Mouse (Mus musculus) T-helper 17 cell (primary cell): ENCODE data around the gene Fbxo31.

ENCODE experiments used
- in situ Hi-C, 2 experiments: fragments of 300-600 bp; cut with MboI, MseI; formaldehyde crosslinking; loops; 1 replicate in 1 of 2; 2 replicates in 1 of 2; pipeline ENCODE4 v1.15.1; 2025; ENCODE audit warnings: high pct_unique_total_duplicates in 2 of 2

Fbxo31 gene

GRCm38 (mm10) chr8:121578676-121579451 lies at the start of gene Fbxo31:
Gene Fbxo31, minus strand, starts transcription at chr8:121578806.
- in situ Hi-C loops: loop anchor here (5.0 to 25.0 kb wide), 9 partner anchors 333 to 1983 kb away; partner anchors contain the start of genes Cdt1 (in 1 of the 2), Cox4i1 (in 1 of the 2), Cyba (in 1 of the 2) and Emc8 (in 1 of the 2)

DNA sequence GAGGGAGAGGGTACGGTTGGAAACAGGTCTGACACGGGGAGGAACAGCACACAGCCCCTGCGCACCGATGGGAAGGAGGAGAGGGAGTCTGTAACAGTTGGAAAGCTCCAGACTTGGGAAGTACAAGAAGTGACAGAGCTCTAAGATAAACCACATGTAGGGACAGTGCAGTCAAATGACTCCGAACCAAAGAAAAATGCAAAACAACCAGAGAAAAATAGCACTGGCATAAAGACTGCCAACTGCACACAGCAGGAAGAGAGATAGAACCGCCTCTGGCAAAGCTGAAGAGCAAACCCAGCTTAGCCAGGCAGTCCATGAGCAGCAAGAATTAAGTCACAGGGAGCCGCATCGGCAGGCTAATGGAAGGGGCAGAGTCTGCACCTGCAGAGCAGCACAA lies 44.4 kb upstream of the Fbxo31 start:
- in situ Hi-C loops: no loop called here

DNA sequence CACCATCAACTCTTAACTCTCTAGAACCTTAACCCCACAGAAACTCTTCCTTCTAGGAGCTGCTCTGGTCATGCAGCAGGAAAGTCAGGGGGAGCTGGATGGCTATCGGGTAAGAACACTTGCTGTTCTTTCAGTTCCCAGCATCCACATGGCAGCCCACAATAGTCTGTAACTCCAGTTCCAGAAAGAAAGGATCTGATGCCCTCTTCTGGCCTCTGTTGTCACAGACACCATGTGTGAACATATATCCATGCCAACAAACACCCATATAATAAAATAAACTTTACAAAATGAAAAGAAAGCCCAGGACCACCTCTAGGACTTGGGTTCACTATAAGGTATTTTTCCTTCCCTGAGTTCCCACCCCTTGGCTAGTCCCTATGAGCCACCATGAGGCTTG lies 43.3 kb upstream of the Fbxo31 start:
- in situ Hi-C loops: no loop called here

DNA sequence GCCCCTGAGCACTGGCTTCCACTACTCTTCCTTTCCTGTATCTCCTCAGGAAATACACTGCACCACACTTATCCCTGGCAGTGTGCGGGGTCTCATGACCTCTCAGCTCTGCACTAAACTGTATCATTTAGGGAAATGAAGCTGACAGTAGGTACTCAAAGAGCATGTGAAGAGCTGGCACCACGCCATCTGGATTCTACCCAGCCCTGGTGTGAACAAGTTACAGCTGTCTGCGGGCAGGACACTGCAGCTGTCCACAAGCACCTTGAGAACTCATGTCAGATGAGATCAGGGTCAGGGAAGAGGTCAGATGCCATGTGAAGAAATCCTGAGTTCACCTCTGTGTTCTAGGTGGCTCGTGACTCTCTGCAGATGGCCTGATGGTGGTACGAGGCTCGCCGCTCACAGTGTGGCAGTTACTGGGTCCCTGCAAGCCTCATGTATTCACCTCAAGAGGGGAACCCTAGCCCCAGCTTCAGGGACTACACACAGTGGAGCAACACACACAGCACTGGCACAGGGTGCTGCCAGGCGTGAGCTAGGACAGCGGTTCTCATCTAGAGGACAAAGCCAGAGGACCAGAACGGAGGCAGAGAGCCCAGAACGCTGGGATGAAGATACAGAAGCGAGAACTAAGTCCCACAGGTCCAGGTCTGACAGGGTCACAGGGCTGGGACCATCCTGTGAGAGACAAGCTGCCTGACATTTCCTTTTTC lies 42.4 kb upstream of the Fbxo31 start:
- in situ Hi-C loops: no loop called here

- in situ Hi-C loops: no loop called here
Observed at GRCm38 (mm10) chr8:121619401-121619995, 40.9 kb upstream of the Fbxo31 start.

DNA sequence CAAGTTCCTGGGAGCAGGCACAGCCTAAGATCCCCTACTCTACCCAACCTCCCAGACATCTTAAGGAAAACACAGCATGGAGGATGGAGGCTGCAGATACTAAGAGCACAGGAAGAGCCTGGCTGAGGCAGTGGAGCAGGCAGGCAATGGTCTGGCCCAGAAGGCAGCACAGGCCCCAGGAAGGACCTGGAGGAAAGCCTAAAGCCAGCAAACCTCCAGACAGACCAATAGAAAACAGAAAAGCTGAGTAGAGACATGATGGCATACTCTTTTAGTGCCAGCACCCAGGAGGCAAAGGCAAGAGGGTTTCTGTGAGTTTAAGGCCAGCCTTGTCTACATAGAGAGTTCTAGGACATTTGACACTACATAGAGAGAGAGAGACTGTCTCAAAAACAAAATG lies 34.8 kb upstream of the Fbxo31 start:
- in situ Hi-C loops: no loop called here

GRCm38 (mm10) chr8:121609916-121610315 lies 31.3 kb upstream of the Fbxo31 start:
- in situ Hi-C loops: loop anchor here in 1 of 2 experiments (5.0 kb wide), 1 partner anchor 68 kb away; the partner anchor contains the start of gene 1700018B08Rik

- in situ Hi-C loops: loop anchor here in 1 of 2 experiments (5.0 kb wide), 1 partner anchor 67 kb away; the partner anchor contains the start of gene 1700018B08Rik
Observed at GRCm38 (mm10) chr8:121609251-121609650, 30.6 kb upstream of the Fbxo31 start.

DNA sequence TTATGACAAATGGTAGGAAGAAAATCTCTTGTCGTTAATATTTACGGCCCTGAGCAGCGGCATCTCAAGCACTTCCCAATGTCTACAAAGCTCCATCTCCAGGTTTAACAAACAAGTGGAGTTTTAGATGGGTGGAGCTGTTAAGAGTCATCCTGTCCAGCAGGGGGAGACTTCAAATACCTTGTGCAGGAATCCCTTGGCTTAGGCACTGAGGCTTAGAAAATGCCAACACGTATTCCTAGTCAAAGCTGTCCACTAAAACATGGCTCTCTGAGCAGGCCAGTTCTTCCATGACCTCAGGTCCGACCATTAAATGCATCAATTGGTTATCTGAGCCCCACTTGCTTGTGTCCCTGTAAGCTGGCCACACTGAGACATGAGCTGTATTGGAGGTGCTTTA lies 29.1 kb upstream of the Fbxo31 start:
- in situ Hi-C loops: loop anchor here in 1 of 2 experiments (5.0 kb wide), 1 partner anchor 65 kb away; the partner anchor contains the start of gene 1700018B08Rik

DNA sequence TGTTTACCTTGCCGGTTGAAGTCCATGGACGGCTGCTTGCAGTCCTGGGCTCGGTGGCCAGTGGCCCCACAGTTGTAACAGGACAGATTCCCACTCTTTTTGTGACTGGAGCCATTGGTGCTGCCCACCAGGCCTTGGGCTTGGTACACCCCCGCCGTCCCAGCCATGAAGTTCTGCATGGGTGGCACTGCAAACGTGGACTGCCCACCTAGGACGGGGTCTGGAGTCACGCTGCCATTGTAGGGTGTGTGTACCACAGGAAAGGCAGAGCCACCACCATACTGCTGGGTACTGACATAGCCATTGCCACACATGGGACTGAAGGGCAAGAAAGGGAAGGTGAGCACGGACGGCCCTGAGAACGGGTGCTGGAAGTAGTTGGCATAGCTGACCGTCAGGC lies 25.2 kb upstream of the Fbxo31 start:
- in situ Hi-C loops: no loop called here

- in situ Hi-C loops: no loop called here
Observed at GRCm38 (mm10) chr8:121602860-121603259, 24.3 kb upstream of the Fbxo31 start.

DNA sequence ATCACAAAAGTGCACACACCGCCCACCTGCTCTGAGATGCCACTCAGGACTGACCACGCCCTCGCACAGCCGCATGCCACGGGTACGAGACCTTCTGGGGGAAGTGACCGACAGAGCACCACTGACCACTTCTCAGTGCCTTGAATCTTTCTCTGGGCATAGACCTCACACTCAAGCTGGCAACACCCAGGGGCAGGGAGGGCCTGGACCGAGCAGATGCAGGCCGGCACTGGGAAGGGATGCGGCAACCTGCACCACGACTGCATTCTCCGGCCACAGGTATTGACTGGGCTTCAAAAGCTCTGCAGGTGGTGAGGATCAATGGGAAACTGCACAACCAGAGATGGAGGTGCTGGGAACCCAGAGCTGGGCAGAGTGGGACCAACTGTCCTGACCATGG lies 23.8 kb upstream of the Fbxo31 start:
- in situ Hi-C loops: no loop called here

- in situ Hi-C loops: loop anchor here (25.0 kb wide), 8 partner anchors 312 to 1962 kb away; partner anchors contain the start of genes Cdt1 (in 1 of the 2), Cox4i1 (in 1 of the 2), Cyba (in 1 of the 2) and Emc8 (in 1 of the 2)
Observed at GRCm38 (mm10) chr8:121599842-121600241, 21.2 kb upstream of the Fbxo31 start.

DNA sequence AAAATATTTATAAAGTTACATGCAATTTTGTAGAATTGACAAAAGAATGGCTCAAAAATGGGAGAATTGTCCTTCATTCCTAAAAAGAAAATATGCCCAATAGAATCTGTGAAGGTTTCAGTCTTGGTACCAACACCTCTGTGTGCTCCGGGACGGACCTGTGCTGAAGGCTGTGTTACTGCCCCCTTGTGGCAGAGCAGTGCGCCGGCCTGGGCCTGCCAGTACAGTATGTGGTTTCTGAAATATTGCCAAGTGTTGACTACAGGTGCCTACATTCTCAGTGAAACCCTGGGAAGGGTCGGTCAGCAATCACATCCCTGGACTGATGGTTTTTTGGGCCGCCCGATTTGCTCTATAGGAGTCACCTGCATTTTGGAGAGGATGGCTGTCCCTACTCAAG lies 20.3 kb upstream of the Fbxo31 start:
- in situ Hi-C loops: loop anchor here (25.0 kb wide), 8 partner anchors 313 to 1963 kb away; partner anchors contain the start of genes Cdt1 (in 1 of the 2), Cox4i1 (in 1 of the 2), Cyba (in 1 of the 2) and Emc8 (in 1 of the 2)

- in situ Hi-C loops: loop anchor here (25.0 kb wide), 8 partner anchors 314 to 1964 kb away; partner anchors contain the start of genes Cdt1 (in 1 of the 2), Cox4i1 (in 1 of the 2), Cyba (in 1 of the 2) and Emc8 (in 1 of the 2)
Observed at GRCm38 (mm10) chr8:121598190-121598589, 19.6 kb upstream of the Fbxo31 start.

GRCm38 (mm10) chr8:121597492-121597891 lies 18.9 kb upstream of the Fbxo31 start:
- in situ Hi-C loops: loop anchor here (25.0 kb wide), 8 partner anchors 315 to 1965 kb away; partner anchors contain the start of genes Cdt1 (in 1 of the 2), Cox4i1 (in 1 of the 2), Cyba (in 1 of the 2) and Emc8 (in 1 of the 2)

DNA sequence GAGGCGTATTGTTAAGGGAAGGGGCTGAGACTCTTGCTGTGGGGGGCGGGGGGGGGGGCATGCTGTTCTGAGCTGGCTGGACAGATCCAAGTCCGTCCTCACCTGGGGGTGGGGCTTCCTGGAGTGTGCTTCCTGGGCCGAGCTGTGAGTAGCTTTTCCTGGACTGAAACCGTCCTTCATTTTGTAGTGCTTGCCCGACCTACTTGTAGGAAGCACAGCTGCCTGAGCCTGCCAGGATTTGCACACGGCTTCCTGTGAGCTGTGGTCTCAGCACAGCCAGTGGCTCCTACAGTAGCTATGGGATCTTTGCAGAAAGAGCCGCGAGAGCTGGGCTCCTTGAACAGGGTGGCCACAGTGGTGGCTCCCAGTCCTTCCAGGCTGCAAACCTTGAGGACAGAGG lies 15.4 kb upstream of the Fbxo31 start:
- in situ Hi-C loops: loop anchor here (5.0 to 25.0 kb wide), 9 partner anchors 42 to 1968 kb away; partner anchors contain the start of genes Cdt1 (in 1 of the 2), Cox4i1 (in 1 of the 2), Cyba (in 1 of the 2) and Emc8 (in 1 of the 2)

GRCm38 (mm10) chr8:121593293-121593692 lies 14.7 kb upstream of the Fbxo31 start:
- in situ Hi-C loops: loop anchor here (5.0 to 25.0 kb wide), 9 partner anchors 41 to 1969 kb away; partner anchors contain the start of genes Cdt1 (in 1 of the 2), Cox4i1 (in 1 of the 2), Cyba (in 1 of the 2) and Emc8 (in 1 of the 2)

- in situ Hi-C loops: loop anchor here (5.0 to 25.0 kb wide), 9 partner anchors 39 to 1971 kb away; partner anchors contain the start of genes Cdt1 (in 1 of the 2), Cox4i1 (in 1 of the 2), Cyba (in 1 of the 2) and Emc8 (in 1 of the 2)
Observed at GRCm38 (mm10) chr8:121591178-121592066, 12.8 kb upstream of the Fbxo31 start.
